Mouse (Mus musculus) stomach, postnatal 0 days (tissue): ENCODE data around the gene 4833439L19Rik. TPM values are rescaled to one million over a fixed set of nuclear protein-coding genes. Genes with fewer than 3 reads are reported as not detected.

Experiments used
- ATAC-seq: fragments of 200-750 bp; cut with Nextera tagmentation; 2 replicates; pipeline ENCODE4 v1.8.0; 2017; ENCODE audit not compliant: low FRiP score, low TSS enrichment
- DNase-seq: peaks from one replicate; pipeline ENCODE4 v3.0.0-alpha.2; 2016; ENCODE audit warnings: low spot score
- H3K27ac ChIP-seq: fragments of 300-500 bp; sonication (generic); replicated peaks from 2 replicates; pipeline ENCODE4 v1.5.1; 2014; ENCODE audit warnings: mild to moderate bottlenecking, control low read depth
- H3K27me3 ChIP-seq: fragments of 300-500 bp; sonication (generic); 2 replicates; pipeline ENCODE4 v1.6.1; 2014; ENCODE audit warnings: low read length; ENCODE audit not compliant: control insufficient read depth, insufficient read depth
- H3K36me3 ChIP-seq: fragments of 300-500 bp; sonication (generic); 2 replicates; pipeline ENCODE4 v1.6.1; 2014; ENCODE audit warnings: low read length, mixed read lengths; ENCODE audit not compliant: control insufficient read depth, insufficient read depth
- H3K4me1 ChIP-seq: fragments of 300-500 bp; sonication (generic); replicated peaks from 2 replicates; pipeline ENCODE4 v1.6.1; 2014; ENCODE audit warnings: antibody characterized with exemption; ENCODE audit not compliant: control insufficient read depth, insufficient read depth
- H3K4me2 ChIP-seq: fragments of 300-500 bp; sonication (generic); replicated peaks from 2 replicates; pipeline ENCODE4 v1.6.1; 2014; ENCODE audit warnings: low read depth, mild to moderate bottlenecking, control low read depth, moderate library complexity
- H3K4me3 ChIP-seq: fragments of 300-500 bp; sonication (generic); 2 replicates; pipeline ENCODE4 v1.5.1; 2014; ENCODE audit warnings: low read depth, low read length, control low read depth
- H3K9ac ChIP-seq: fragments of 300-500 bp; sonication (generic); 2 replicates; pipeline ENCODE4 v1.6.1; 2014; ENCODE audit warnings: mild to moderate bottlenecking, low read length, control low read depth, mixed read lengths
- H3K9me3 ChIP-seq: fragments of 300-500 bp; sonication (generic); 2 replicates; pipeline ENCODE4 v1.6.1; 2016; ENCODE audit warnings: low read length; ENCODE audit not compliant: control insufficient read depth
- CTCF ChIP-seq: IDR thresholded peaks from 2 replicates; pipeline ENCODE4 v1.5.1; 2016; ENCODE audit warnings: antibody characterized with exemption, low read depth, mild to moderate bottlenecking, moderate library complexity
- EP300 ChIP-seq: optimal IDR thresholded peaks from 2 replicates; pipeline ENCODE3; 2016; ENCODE audit warnings: antibody characterized with exemption
- WGBS: fragments of 180-500 bp; shearing (Covaris S2); extraction: QIAGEN DNeasy Blood & Tissue Kit; methylation state at CpG from one replicate; pipeline ENCODE4 v1.1.7; 2014; 5-methylcytosine and 5-hydroxymethylcytosine counted together
- polyA plus RNA-seq: library from polyadenylated mRNA; unstranded; fragments of >200 nt; fragmentation: Nextera tagmentation; extraction: Ambion mirVana; gene quantifications from 2 replicates; pipeline ENCODE4 v1.2.1, GENCODE M21; 2015

Gene 4833439L19Rik
- polyA plus RNA-seq, 1 experiment from 2014 or later, result 87.0 TPM

DNA sequence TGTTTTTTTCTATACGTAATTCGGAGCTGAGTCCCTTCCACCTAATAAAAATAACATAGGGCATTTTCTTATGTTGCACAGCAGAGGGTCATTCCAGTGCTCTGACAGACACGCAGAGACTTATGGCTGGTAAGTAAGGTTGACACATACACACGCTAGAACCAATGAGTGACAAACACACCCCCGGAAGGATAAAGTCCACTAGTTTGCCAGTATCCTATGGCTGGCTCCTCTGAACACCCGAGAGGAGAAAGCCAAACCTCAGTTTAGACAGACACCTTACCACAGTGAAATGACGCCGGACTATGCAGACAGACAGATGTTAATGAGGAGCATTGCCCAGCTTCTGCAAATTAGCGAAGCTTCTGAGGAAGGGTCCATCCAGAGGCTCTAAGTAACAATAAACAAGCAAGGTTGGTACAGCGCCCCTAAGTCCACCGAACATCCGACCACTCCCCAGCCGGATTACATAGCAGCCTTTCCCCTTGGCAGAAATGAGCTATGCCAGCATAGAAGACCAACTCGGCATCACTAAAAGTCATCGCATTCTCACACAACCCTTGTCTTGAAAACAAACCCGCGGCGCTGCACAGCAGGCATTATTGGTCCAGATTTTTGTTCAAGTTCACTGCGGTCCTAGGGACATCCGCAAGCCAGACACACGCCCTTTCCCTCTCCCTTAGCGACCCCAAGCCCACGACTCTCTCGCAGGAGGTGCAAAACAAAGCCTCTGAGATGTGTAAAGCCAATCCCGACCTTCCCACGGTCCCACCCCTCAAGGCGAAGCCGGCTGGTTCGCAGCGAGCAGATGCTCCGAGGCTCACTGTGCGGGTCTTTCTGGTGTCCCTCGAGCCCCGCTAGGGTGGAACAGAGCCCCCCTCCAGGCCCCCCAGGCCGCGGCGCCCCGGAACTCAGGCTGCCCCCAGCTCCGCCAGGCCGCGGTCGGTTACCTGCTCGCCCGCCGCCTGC lies 719 bp downstream of the 4833439L19Rik start:
- DNase-seq (peak; percentile 35), ATAC-seq (peak; percentile 47; the same call in 1 of the 2 replicates)
- Histone ChIP-seq H3K36me3 (peaks cover 13% of the 10 kb centered on the region), H3K9me3 (no peaks in the 10 kb centered on the region), H3K4me1 (peaks cover 3% of the 10 kb centered on the region; the same call in 1 of the 2 replicates), H3K9ac (peak overlapping the region; percentile 93), H3K4me2 (peak overlapping the region; percentile 75), H3K4me3 (peak overlapping the region; percentile 95), H3K27ac (peak overlapping the region; percentile 36; the same call in 1 of the 2 replicates), H3K27me3 (no peaks in the 10 kb centered on the region)
- 9% methylated on average over 45 of the region's 45 CpGs for WGBS
- TF ChIP-seq CTCF, result no peak
- no peak for TF ChIP-seq EP300

DNA sequence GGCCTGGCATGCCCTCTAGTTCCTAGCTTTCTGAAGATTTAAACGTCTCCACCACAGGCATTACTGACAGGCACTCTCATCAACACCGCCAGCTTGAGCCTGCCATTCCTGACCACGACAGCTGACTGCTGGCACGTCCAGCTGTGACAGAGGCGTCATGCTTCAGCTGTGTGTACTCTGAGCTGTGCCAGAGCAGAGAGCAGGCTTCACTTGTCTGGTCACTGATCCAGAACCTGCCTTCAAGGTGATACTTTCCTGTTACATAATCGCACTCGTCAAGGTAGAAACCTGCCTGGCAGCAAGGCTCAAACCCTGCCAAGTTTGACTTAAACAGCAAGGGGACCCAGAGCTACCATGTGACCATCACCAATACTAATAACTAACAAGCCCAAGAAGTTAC lies 2.7 kb downstream of the 4833439L19Rik start:
- Histone ChIP-seq H3K4me2 (no peak overlapping the region), H3K36me3 (peaks cover 29% of the 10 kb centered on the region), H3K9me3 (no peaks in the 10 kb centered on the region), H3K27ac (no peak overlapping the region; the same call in 1 of the 2 replicates), H3K4me1 (peaks cover 3% of the 10 kb centered on the region; the same call in 1 of the 2 replicates), H3K9ac (no peak overlapping the region), H3K27me3 (no peaks in the 10 kb centered on the region), H3K4me3 (no peak overlapping the region)
- no peak for DNase-seq
- ATAC-seq, result no peak
- 68% methylated on average over 7 of the region's 7 CpGs for WGBS
- no peak for TF ChIP-seq EP300
- no peak for TF ChIP-seq CTCF

DNA sequence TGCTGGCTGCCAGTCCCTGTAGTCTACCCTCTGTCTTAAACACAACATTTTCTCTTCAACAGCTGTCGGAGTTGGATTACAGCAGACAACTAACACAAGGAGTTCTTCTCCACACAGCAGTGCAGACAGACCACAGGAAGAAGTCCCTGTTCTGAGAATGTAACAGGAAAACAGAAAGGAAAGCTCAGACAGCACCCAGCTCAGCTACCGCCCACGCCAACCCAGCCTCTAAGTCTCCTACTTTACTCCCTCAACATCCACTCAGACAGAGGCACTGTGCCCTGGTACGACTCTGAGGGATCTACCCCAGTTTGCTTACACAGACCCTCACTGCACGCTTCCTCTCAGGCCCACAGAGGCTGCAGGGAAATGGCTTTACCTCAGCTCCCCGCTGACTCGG lies 4.6 kb downstream of the 4833439L19Rik start:
- no peak overlapping the region for H3K4me2 ChIP-seq
- no peak overlapping the region for H3K4me3 ChIP-seq
- no peak overlapping the region for H3K9ac ChIP-seq
- peaks cover 3% of the 10 kb centered on the region; the same call in 1 of the 2 replicates for H3K4me1 ChIP-seq
- TF ChIP-seq CTCF, result no peak
- no peak for TF ChIP-seq EP300
- DNase-seq (no peak), ATAC-seq (no peak)
- H3K36me3 ChIP-seq, result peaks cover 37% of the 10 kb centered on the region
- no peaks in the 10 kb centered on the region for H3K9me3 ChIP-seq
- H3K27ac ChIP-seq, result no peak overlapping the region
- H3K27me3 ChIP-seq, result no peaks in the 10 kb centered on the region
- 91% methylated on average over 7 of the region's 7 CpGs for WGBS

GRCm38 (mm10) chr13:54559656-54560055 lies 5.6 kb downstream of the 4833439L19Rik start:
- DNase-seq, result no peak
- Histone ChIP-seq H3K36me3 (peaks cover 38% of the 10 kb centered on the region), H3K4me3 (no peak overlapping the region), H3K9me3 (no peaks in the 10 kb centered on the region), H3K27me3 (no peaks in the 10 kb centered on the region), H3K9ac (no peak overlapping the region), H3K4me1 (peaks cover 3% of the 10 kb centered on the region; the same call in 1 of the 2 replicates), H3K4me2 (no peak overlapping the region), H3K27ac (no peak overlapping the region)
- no peak for TF ChIP-seq CTCF
- no peak for TF ChIP-seq EP300
- ATAC-seq, result no peak
- 90% methylated on average over 2 of the region's 2 CpGs for whole genome bisulfite sequencing

GRCm38 (mm10) chr13:54557652-54558051 lies 7.6 kb downstream of the 4833439L19Rik start:
- TF ChIP-seq EP300 (no peak), CTCF (no peak)
- ATAC-seq, result no peak
- Histone ChIP-seq H3K27me3 (no peaks in the 10 kb centered on the region), H3K9ac (no peak overlapping the region), H3K4me1 (no peaks in the 10 kb centered on the region), H3K27ac (no peak overlapping the region), H3K9me3 (no peaks in the 10 kb centered on the region), H3K36me3 (peaks cover 41% of the 10 kb centered on the region), H3K4me2 (no peak overlapping the region), H3K4me3 (no peak overlapping the region)
- DNase-seq, result no peak
- WGBS, result 96% methylated on average over 1 of the region's 1 CpGs

GRCm38 (mm10) chr13:54556796-54557195 lies 8.4 kb downstream of the 4833439L19Rik start:
- no peak overlapping the region for H3K27ac ChIP-seq
- H3K27me3 ChIP-seq, result no peaks in the 10 kb centered on the region
- ATAC-seq, result no peak
- no peak overlapping the region for H3K4me3 ChIP-seq
- H3K9ac ChIP-seq, result no peak overlapping the region
- no peak overlapping the region for H3K4me2 ChIP-seq
- no peak for DNase-seq
- peaks cover 41% of the 10 kb centered on the region for H3K36me3 ChIP-seq
- no peak for TF ChIP-seq EP300
- no peak for TF ChIP-seq CTCF
- H3K4me1 ChIP-seq, result no peaks in the 10 kb centered on the region
- H3K9me3 ChIP-seq, result no peaks in the 10 kb centered on the region
- WGBS, result 89% methylated on average over 3 of the region's 3 CpGs
